Mouse (Mus musculus): ENCODE data around the gene Eps8.
A peak's percentile ranks its signal among the peaks of the same experiment; 100 is the strongest.

Eps8 gene

DNA sequence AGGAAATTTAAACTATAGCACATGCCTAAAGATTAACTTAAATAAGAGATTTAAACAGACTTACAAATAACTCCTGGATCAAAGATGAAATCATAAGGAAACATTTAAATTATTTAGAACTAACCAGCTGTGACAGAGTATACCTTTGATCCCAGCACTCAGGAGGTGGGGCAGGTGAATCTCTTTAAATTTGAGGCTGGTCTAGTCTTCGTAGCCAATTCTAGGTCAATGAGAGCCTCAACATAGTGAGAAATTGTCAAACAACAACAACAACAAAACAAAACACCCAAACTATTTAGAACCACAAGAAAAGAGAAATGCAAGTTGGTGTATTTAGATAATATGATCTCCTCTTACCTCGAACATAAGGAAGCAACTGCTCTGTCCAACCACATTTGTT lies at the start of gene Eps8:
Eps8 (minus strand) TSS at position 101 of the 400 bp plus-strand sequence.
- DNase-seq (ENCODE audit: low read depth, low spot score) = no peak

DNA sequence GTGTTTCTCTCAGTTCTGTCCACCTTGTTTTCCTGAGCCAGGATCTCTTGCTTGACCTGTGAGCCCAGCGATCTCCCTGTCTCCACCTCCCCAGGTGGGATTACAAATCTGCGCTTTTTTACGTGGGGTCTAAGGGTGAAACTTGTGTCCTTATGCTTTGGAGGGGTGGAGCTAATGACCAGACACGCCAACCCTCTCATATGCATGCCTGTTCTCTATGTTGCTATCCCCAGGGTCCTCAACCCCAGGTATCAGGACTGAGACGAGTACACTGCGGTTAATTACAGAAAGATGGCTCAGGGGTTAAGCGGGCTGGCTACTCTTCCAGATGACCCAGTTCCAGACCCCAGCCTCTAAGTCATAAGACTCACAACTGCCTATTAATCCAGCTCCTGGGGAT lies 48.8 kb upstream of the Eps8 start:
- peak; percentile 6 for DNase-seq (ENCODE audit: low read depth, low spot score)

DNA sequence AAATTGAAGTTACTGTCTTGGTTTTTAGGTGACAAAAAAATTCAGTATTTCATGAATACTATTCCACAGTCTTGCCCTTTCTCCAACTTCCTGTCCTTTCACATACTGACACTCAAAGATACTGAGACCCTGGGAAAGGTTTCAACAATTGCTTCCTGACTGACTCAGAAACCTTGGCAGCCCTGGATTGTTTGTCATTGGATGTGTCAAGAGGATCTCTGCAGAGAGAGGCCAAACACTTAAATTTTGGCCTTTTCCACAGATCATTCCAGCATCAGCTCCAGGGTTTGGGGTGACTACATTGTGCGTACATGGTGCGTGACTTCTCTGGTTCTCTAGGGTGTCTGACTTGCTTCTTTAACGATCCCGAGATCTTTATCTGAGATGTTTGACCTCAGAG lies 48.2 kb upstream of the Eps8 start:
- no peak for DNase-seq (ENCODE audit: low read depth, low spot score)

DNA sequence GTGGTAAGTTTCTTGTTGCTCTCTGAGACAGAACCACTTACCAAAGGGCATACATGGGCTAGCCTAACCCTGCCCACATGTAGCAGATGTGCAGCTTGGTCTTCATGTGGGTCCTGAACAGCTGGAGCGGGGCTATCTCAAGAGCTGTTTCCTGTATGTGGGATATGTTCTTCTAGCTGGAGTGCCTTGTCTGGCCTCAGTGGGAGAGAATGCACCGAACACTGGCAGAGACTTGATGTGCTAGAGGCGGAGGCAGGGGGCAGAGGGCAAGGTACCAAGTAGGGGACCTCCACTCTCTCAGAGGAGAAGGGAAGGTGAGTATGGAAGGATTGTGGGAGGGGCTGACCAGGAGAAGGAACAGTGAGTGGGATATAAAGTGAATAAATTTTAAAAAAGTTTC lies 47.5 kb upstream of the Eps8 start:
- no peak for DNase-seq (ENCODE audit: low read depth, low spot score)

GRCm38 (mm10) chr6:137699434-137699833 lies 44.8 kb upstream of the Eps8 start:
- DNase-seq (ENCODE audit: low read depth, low spot score) = no peak

GRCm38 (mm10) chr6:137696445-137697204 lies 41.9 kb upstream of the Eps8 start:
- DNase-seq (ENCODE audit: low read depth, low spot score) = no peak

GRCm38 (mm10) chr6:137695046-137695445 lies 40.4 kb upstream of the Eps8 start:
- no peak for DNase-seq (ENCODE audit: low read depth, low spot score)

- DNase-seq (ENCODE audit: low read depth, low spot score) = no peak
Measured at GRCm38 (mm10) chr6:137694310-137694709, 39.6 kb upstream of the Eps8 start.

DNA sequence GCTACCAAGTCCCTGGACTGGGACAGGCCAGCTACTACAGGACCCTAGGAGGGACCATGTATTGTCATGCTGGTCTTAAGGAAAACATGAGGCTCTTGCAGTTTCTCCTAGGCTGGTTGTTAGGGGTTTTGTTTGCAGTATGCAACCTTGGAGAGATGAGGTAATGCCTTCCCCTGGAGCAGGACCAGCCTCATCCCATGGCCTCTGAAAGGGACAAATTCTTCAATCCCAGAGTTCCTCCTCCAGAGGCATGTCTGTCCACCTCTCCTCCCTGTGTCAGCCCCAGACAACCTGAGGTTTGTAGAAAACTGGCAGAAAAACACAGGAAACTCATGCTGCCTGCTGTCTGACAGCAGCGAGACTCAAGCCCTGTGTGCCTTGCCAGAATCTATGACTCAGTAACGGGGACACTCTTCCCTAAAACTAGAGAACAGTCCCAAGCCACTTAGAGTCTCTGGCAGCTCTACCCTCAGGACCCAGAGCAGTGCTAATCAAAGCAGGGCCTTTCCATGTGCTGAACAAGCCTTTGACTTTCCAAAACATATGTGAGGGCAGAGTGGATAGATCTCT lies 36.0 kb upstream of the Eps8 start:
- no peak for DNase-seq (ENCODE audit: low read depth, low spot score)

DNA sequence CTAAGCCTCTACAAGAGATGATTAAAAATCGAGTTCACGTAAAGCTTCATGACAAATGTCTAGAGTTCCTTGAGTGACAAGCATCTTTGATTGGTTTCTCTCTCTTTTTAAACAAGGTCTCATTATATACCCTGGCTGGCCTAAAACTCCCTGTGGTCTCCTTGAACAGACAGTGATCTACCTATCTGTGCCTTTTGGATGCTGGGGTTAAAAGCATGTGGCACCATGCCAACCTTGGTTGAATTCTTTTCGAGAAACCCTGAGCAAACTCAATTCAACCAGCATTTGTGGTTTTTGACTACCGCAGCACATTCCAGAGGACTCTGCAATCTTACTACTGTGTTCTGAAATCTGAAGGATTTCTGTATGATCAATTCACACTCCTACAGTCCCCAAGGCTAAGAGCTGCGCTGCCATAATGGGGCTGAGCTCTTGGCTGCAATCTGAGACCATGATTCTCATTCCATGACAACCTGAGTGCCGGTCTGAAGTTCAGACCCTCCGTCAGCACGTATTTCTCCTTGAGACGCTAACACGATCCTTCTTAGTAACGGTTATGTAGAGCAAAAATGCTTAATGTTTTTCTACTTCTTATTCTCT lies 33.9 kb upstream of the Eps8 start:
- DNase-seq (ENCODE audit: low read depth, low spot score) = no peak

GRCm38 (mm10) chr6:137688079-137688478 lies 33.4 kb upstream of the Eps8 start:
- no peak for DNase-seq (ENCODE audit: low read depth, low spot score)

GRCm38 (mm10) chr6:137687667-137688066 lies 33.0 kb upstream of the Eps8 start:
- DNase-seq (ENCODE audit: low read depth, low spot score) = no peak

DNA sequence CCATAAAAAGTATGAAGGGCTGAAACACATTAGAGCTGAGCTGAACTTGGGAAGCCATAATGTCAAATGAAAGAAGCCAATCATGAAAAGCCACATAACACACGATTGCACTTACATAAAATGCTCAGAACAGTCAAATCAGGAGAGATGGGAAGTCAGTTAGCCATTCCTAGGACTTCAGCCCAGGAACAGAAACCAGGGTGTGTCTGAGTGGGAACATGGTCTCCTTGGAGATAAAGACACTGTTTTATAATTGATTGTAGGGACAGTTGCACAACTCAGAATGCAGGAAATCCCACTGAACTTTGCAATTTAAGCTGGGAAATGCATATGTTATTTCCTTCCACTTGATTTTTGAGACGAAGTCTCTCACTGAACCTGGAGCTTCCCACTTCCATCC lies 28.0 kb upstream of the Eps8 start:
- no peak for DNase-seq (ENCODE audit: low read depth, low spot score)

DNA sequence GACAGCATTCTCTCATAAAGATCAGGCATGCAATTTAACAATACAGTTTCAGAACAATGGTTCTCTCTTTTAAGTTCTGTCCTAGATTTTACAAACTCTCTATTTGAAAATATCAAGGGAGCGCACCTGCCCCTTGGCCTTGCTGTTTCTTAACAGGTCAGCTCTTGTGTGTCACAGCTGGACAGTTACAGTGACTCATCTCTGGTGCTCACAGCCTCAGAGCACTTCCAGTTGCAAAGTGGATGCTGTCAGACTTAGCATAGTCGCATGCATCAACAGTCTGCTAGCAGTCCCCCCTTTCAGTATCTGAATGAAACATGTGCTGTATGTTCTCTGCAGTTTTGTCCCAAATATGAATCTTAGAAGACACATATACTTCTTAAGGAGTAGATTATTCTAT lies 26.3 kb upstream of the Eps8 start:
- DNase-seq (ENCODE audit: low read depth, low spot score) = no peak

GRCm38 (mm10) chr6:137676581-137676980 lies 21.9 kb upstream of the Eps8 start:
- no peak for DNase-seq (ENCODE audit: low read depth, low spot score)

- no peak for DNase-seq (ENCODE audit: low read depth, low spot score)
Measured at GRCm38 (mm10) chr6:137675556-137675955, 20.9 kb upstream of the Eps8 start.

GRCm38 (mm10) chr6:137673301-137673700 lies 18.6 kb upstream of the Eps8 start:
- DNase-seq (ENCODE audit: low read depth, low spot score) = peak; percentile 43

DNA sequence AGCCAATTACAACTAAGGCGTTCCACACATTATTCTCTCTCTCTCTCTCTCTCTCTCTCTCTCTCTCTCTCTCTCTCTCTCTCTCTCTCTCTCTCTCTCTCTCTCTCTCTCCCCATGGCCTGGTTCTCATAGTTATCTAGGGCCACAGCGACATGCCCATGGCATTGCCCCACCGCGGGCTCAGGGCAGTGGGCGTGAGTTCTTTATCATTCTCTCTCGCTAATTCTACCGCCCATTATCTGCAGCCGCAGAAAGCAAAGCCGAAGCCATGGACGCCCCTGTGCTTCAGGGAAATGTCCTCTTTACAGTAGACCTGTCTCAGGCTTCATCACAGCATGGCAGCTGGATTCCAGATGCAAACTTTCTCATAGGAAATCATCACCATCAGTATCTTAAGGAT lies 16.9 kb upstream of the Eps8 start:
- DNase-seq (ENCODE audit: low read depth, low spot score) = peak; percentile 46

DNA sequence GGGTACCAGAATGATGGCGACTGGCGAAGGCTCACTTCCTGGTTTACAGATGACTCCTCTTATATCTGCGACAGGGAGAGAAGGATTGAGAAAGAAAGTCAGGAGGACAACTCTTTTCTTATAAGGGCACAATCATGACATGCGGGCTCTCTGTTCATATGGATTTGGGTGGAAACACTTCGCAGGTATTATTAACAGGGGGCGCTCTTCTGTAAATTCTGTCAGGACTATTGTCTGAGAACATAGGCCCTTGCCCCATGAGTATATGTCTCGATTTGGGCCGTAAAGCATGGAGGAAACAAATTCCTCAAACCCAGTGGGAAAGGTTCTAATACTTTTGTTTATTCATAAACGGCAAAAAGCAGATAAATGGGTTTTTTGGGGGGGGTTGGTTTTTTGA lies 16.1 kb upstream of the Eps8 start:
- peak; percentile 84 for DNase-seq (ENCODE audit: low read depth, low spot score)

DNA sequence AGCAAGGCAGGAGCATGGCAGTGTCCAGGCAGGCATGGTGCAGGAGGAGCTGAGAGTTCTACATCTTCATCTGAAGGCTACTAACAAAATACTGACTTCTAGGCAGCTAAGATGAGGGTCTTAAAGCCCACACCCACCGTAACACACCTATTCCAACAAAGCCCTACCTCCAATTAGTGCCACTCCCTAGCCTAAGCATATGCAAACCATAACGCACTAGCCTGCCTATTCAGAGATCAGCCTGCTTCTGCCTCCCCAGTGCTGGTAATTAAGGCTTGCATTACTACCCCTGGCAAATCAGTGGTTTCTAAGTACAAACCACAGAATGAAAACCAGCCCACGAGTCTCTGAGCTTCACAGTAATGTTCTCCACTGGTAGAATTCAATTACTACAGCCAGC lies 15.2 kb upstream of the Eps8 start:
- DNase-seq (ENCODE audit: low read depth, low spot score) = peak; percentile 91

DNA sequence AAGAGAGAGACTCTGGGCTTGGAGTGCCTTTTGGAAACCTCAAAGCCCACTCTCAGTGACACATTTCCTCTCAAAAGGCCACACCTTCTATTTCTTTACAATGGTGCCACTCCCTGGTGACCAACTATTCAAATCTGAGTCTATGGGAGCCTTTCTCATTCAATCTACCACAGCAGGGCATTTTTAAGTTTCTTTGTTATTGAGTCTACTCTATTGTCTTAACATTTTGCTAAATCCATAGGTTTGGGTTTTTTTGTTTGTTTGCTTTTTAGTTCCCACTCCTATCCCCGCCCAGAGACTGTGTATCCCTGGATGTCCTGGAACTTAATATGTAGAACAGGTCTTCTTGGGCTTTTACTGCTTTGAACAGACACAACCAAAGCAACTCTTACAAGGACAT lies 14.8 kb upstream of the Eps8 start:
- DNase-seq (ENCODE audit: low read depth, low spot score) = peak; percentile 99

DNA sequence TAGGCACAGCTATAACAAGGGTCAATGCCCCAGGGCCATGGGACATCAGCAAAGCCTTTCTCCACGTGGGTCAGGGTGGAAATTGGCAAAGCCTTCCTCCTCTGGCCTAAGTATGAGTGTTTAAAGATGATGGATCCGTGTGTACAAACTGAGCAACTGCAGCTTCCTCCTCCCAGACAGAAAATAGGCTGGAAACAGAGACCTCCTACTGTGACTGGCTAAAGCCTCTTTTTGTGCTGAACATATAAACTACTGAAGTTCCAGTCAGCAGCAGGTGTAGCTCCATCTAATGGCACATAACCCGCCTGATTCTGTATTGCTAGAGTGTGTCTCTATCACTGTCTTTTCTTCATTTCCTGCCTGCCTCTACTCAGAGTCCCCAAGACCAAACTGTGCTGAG lies 13.7 kb upstream of the Eps8 start:
- peak; percentile 78 for DNase-seq (ENCODE audit: low read depth, low spot score)

GRCm38 (mm10) chr6:137667665-137668064 lies 13.0 kb upstream of the Eps8 start:
- no peak for DNase-seq (ENCODE audit: low read depth, low spot score)
